Mouse (Mus musculus) brain, adult 2 months (tissue): Measurements from ENCODE around the gene Camkk2.
A peak's percentile ranks its signal among the peaks of the same experiment; 100 is the strongest.

ENCODE experiments used
- DNase-seq: peaks from one replicate; pipeline ENCODE4 v3.0.0; 2011; ENCODE audit warnings: low read depth, low spot score

Gene Camkk2

DNA sequence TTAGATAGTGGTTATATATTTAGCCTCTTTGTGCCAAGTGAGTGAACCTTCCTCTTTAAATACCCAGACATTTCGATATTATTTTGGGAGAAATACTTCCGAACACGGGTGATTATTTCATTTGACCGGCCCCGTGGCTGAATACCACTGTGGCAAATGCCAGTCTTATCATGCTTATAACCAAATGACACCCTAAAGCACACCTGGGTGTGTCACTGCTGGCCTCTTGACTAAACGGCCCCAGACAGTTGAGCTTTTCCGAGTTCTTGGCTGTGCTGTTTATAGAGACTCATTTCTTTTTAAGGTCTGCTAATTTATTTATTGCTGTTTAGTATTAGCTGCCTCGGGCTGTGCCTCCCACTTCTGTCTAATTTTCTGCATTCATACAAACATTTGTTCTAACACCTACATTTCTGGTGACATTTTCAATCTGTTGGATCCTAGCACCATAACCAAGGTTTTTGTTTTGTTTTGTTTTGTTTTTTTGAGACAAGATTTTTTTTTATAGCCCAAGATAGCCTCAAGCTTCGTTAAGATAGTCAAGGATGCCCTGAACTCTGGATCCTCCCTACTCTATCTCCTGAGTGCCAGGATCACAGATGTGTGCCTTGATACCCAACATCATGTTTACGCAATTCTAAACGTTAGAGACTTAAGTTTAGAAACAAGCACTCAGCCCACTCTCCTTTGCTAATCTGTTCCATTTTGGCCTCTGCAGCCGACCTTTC, 78.9 kb downstream of the Camkk2 start:
- no peak for DNase-seq

DNA sequence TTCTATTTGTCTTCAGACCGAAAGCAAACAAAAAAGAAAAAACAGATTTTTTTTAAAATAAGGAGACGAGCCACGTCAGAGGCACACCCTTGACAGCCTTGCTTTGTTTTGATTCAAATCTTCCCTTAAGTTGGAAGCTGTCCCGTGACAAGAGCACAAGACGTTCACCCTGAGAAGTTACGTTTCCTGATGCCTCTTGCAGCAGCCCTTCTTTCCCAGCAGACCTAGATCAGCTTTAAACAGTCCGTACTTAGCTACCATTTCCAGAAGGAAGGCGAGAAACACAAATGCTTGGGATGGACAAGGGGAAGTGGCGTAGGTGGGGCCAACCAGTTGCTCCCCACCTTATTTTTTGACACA, 80.5 kb downstream of the Camkk2 start:
- no peak for DNase-seq

DNA sequence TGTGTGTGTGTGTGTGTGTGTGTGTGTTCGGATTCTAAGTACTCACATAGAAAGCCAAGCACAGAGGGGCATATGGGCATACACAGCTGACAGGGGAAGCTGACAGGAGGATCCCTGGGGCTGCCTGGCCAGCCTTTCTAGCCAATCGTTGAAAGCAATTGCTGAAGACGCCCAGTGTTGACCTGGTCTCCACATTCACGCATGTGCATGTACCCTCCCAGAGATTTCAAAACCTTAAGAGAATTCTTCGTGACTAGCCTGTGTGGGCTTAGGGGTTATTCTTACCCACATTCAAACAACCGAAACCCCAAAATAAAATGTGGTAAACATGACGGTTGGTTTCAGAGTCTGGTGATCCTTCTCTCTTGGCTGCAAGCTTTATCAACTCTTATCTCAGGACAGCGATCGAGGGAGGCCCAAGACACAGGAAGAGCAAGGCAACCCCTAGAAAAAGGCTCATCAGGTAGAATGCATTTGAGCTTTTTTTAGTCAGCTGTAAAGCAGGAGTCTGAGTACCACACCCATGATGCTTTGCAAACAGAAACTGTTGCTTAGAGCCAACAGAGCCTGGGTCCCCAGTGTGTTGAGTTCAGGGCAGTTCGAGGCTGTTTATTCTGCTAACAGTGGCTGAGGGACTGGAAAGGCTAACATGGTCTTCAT, 81.0 kb downstream of the Camkk2 start:
- DNase-seq: peak; percentile 44

DNA sequence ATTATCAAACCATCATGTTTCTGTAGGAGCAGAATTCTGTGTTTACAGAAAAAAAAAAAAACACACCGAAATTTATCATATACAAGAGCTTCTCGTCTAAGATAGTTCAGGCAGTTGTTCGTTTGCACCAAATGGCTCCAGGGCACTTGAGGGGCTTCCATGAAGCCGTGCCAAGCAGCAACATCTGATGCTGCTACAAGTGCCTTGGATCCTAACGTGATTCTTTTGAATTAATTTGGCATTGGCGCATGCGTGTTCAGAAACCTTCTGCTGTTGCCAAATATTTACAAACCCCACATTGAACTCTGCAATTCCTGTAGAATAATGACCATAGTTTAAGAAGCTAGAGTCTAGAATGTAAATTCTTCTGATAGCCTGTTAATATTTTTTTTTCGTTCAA, 83.7 kb downstream of the Camkk2 start:
- peak; percentile 29 for DNase-seq

DNA sequence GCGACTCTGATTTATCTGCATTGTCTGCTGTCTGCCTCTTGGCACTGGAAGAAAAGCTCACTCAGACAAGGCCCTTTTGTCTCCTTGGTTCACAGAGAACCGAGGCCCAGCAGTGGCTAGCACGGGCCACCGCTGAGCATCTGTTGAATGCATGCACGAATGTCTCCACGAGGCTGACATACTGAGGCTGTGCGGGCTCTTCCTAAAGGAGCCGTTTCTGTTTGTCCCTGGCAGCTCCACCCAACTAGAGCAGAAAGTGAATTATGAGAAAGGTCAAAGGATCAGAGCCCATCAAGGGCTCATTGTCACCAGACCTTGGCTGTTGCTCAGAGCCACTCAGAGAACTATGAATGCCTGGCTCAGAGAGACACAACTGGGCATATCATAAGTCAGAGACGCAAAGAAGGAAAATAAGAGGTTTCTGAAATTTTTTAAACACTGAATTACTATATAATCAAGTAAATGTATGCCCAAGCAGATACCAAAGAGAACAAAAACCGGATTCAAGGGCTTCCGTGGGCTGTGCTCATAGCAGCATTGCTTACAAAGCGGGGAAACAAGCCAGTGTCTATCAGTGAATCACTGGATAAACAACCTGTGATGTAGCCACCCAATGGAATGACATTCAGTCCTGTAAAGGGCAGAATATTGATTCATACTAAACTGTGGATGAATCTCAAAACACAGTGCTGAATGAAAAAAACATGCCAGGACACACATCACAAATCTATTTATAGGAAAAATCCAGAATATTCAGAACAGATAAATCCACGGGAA, 85.6 kb downstream of the Camkk2 start:
- peak; percentile 95 for DNase-seq

DNA sequence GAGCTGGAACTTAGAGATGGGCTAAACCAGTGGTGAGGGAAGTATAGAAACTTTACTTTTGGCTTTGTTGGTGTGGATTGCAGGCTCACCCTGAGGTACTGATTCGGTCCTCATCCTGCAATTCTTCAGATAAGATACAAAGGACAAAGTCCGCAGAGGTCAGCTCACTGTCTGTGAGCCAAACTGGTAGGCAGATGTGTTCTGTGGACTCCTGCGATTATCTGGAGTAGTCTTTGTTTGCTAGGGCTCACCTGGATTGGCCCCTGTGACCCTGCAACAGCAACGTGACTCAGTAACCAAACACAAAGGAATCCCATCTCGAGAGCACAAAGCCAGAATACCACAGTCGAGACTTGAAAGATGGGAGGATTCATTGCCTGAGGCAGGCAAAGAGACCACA, 88.7 kb downstream of the Camkk2 start:
- DNase-seq: no peak

DNA sequence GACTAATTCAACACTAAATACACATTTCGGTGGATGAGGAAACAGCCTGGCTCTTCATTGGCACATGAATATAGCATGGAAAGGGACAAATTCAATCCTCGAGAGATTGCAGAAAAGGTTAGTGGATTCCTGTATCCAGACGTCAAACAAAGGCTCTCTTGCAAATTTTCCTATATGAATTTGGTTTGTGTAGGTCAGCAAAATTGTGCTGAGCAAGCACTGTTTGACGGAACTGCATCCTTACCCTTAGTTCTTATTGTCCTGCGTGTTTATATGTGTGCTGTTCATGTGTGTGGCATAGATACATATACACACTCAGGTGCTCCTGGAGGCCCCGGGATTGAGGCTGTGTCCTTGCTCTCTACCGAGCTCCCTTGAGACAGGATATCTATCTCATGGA, 90.1 kb downstream of the Camkk2 start:
- no peak for DNase-seq

DNA sequence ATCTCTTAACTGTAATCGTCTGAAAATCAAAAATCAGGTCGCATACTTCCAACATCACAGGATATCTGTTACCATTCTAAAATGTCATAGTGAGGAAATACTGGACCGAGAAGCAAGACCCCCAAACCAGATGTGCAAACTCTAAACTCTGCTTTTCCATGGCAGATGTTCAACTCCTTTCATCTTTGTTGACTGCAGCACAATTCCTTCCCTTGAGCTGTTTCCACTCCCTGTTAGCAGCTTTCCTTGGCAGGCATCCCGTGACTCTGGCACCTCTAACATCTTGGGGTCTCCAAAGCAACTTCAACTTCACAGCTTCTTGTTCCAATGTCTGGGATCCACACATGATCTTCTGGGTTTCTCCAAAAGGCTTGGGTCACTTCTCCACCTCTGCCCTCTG, 91.8 kb downstream of the Camkk2 start:
- no peak for DNase-seq

DNA sequence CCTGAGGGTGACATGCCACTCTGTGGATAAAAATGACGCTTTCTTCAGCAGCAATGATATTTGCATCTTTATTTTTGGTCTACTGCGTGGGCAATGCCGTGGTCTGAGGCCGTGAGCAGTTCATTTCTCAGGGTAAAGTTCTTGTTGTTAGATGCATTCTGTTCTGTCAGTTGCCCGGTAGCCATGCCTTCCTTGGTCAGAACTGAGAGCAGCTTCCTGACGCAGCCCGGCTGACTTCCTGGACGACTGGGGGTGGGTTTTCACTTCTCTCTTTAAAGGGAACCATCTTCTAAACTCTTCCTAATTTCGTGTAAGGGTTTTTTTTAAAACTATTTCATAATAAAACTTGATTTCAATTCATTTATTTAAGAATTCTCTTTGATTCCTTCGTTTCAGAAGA, 95.3 kb downstream of the Camkk2 start:
- no peak for DNase-seq

DNA sequence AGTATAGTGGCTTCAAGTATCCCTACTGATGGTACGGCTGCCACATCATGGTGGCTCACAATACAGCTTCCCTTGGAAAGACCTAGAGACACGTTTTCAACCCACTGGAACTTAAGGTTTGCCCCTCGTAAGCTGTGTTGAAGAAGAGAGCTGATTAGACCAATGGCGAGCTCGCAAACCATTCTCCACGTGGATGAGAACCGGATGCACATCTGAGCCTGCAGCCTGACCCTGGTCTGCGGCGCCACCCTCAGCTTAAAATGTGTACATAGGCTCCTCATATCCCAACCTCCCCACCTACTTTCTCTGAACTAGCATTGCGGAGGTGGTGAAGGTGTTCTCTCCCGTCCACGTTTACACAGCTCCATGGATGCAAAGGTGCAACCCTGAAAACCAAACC, 97.9 kb downstream of the Camkk2 start:
- no peak for DNase-seq
